ENCODE assay signal across 8 mouse cellular contexts in the genomic region with DNA sequence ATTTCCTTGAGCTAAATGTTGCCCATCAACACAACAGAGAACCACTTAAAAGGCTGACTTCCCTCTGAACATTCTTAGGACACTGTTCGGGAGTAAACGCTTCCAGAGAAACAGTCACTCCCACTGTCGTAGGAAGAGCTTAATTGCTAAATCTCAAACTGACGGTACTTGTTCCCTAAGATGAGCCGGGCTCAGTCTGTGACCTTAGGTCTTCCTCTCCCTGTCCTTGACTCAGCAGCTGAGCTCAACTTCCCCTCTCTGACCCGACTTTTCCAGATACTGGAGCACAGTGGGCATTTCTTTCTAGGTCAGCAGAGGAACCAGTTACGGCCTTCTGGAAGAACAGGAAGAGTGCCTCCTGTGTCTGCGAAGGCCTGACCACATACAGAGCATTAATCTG.
DNase-seq lines count a peak whose midpoint lies in the region; ATAC-seq lines count a peak whose summit lies in the region.
"Had no signal": no experiment of that assay in that cellular context is flagged by ENCODE, and none has a peak within 500 bp of the region (broad histone marks: within the 10 kb centered on the region; RNA-seq: fewer than 3 reads in every experiment).

No protein-coding gene starts in this region.

- intact Hi-C loops in gastrocnemius, postnatal 14 days (cut with DNase I; ENCODE audit: low total_unique reads) = no loop called here

- no peaks in the 10 kb centered on the region for H3K9me3 ChIP-seq in kidney, embryonic 15.5 days (replicated peaks)
- no peaks in the 10 kb centered on the region for H3K9me3 ChIP-seq in liver, embryonic 15.5 days (replicated peaks)
- H3K9me3 ChIP-seq: embryonic facial prominence, embryonic 12.5 days had no signal

- no peaks in the 10 kb centered on the region for H3K36me3 ChIP-seq in kidney, embryonic 15.5 days
- no peaks in the 10 kb centered on the region for H3K36me3 ChIP-seq in liver, embryonic 15.5 days (replicated peaks)
- H3K36me3 ChIP-seq: embryonic facial prominence, embryonic 12.5 days had no signal

- H3K4me3 ChIP-seq in kidney, embryonic 15.5 days (replicated peaks) = no peak overlapping the region
- no peak overlapping the region for H3K4me3 ChIP-seq in liver, embryonic 15.5 days (replicated peaks)
- H3K4me3 ChIP-seq: embryonic facial prominence, embryonic 12.5 days had no signal

- DNase-seq in kidney, adult 11 months = peak; percentile 19
- DNase-seq in ES-CJ7 (ENCODE audit: low read depth, low spot score) (peak; percentile 47), ZHBTc4 (ENCODE audit: low read depth, low spot score) (peak; percentile 61)
- DNase-seq in B cell, adult 2 months = no peak
- no peak for DNase-seq in gastrocnemius, postnatal 14 days

- ATAC-seq in kidney, embryonic 15.5 days (replicated peaks; ENCODE audit: low FRiP score) = no peak
- ATAC-seq in liver, embryonic 15.5 days (ENCODE audit: insufficient read depth) = peak; percentile 62

- H3K9ac ChIP-seq in kidney, embryonic 15.5 days = no peak overlapping the region
- H3K9ac ChIP-seq in liver, embryonic 15.5 days = no peak overlapping the region
- H3K9ac ChIP-seq: embryonic facial prominence, embryonic 12.5 days had no signal

- 33% methylated on average over 8 of the region's 8 CpGs for WGBS in kidney, embryonic 15.5 days
- 23% methylated on average over 8 of the region's 8 CpGs for WGBS in liver, embryonic 15.5 days (ENCODE audit: insufficient replicate concordance)

- H3K4me2 ChIP-seq in kidney, embryonic 15.5 days = no peak overlapping the region
- H3K4me2 ChIP-seq in liver, embryonic 15.5 days = no peak overlapping the region
- H3K4me2 ChIP-seq: embryonic facial prominence, embryonic 12.5 days had no signal

- H3K27me3 ChIP-seq in kidney, embryonic 15.5 days = no peaks in the 10 kb centered on the region
- no peaks in the 10 kb centered on the region for H3K27me3 ChIP-seq in liver, embryonic 15.5 days
- H3K27me3 ChIP-seq: embryonic facial prominence, embryonic 12.5 days had no signal

- no peak overlapping the region for H3K27ac ChIP-seq in kidney, embryonic 15.5 days
- H3K27ac ChIP-seq in liver, embryonic 15.5 days (replicated peaks) = no peak overlapping the region
- H3K27ac ChIP-seq: embryonic facial prominence, embryonic 12.5 days had no signal

- peaks cover 21% of the 10 kb centered on the region for H3K4me1 ChIP-seq in kidney, embryonic 15.5 days
- peaks cover 3% of the 10 kb centered on the region; the same call in 1 of the 2 replicates for H3K4me1 ChIP-seq in liver, embryonic 15.5 days (replicated peaks)

Comparison
In these comparisons a context has a peak if more than half of its experiments do, and no peak if none do; other contexts are left out.
1. DNase-seq: peak in kidney, adult 11 months (single experiment), ES-CJ7 (single experiment) and ZHBTc4 (single experiment); none in B cell, adult 2 months (0 of 2) and gastrocnemius, postnatal 14 days (single experiment).